17 mouse cellular contexts compared by ENCODE assay signal in genomic region chr10:44465618-44466017, GRCm38 (mm10).
DNase-seq lines count a peak whose midpoint lies in the region; ATAC-seq lines count a peak whose summit lies in the region.
"Had no signal": no experiment of that assay in that cellular context is flagged by ENCODE, and none has a peak within 500 bp of the region (broad histone marks: within the 10 kb centered on the region; RNA-seq: fewer than 3 reads in every experiment).

No protein-coding gene starts in this region.

- no peak for ATAC-seq in heart, embryonic 11.5 days (replicated peaks; ENCODE audit: insufficient number of reproducible peaks, low FRiP score, low TSS enrichment)
- peak; percentile 67; the same call in 1 of the 2 replicates for ATAC-seq in liver, embryonic 12.5 days
- peak; percentile 65; the same call in 1 of the 2 replicates for ATAC-seq in liver, embryonic 13.5 days (ENCODE audit: low read depth)
- ATAC-seq: forebrain, postnatal 0 days had no signal

- DNase-seq in heart, adult 9 months (ENCODE audit: low spot score in 2 of 2) = no peak
- no peak for DNase-seq in liver
- DNase-seq in MEL-GATA-1-ER (ENCODE audit: extremely low read depth, low read depth) = peak; percentile 39
- peak; percentile 17 for DNase-seq in liver, embryonic 13.5 days
- DNase-seq in left cerebral cortex, postnatal 25 days (ENCODE audit: low spot score in 2 of 2) = no peak
- no peak for DNase-seq in urinary bladder, adult 2 months (ENCODE audit: low spot score)
- DNase-seq: adrenal gland, adult 2 months; cerebellum, adult 11-12 months; embryo, embryonic 11 days; forebrain, postnatal 0 days; gastrocnemius, adult 2 months; kidney, adult 2 months; kidney, postnatal 36 days; lung, postnatal 10 days had no signal

- H3K4me1 ChIP-seq in heart, embryonic 11.5 days (ENCODE audit: control insufficient read depth, insufficient read depth, low read length) = peaks cover 9% of the 10 kb centered on the region
- H3K4me1 ChIP-seq in liver, embryonic 12.5 days = peaks cover 34% of the 10 kb centered on the region
- H3K4me1 ChIP-seq in liver, embryonic 13.5 days (replicated peaks) = peaks cover 24% of the 10 kb centered on the region

- no peaks in the 10 kb centered on the region for H3K9me3 ChIP-seq in heart, embryonic 11.5 days (replicated peaks; ENCODE audit: control insufficient read depth, low read length)
- no peaks in the 10 kb centered on the region for H3K9me3 ChIP-seq in liver, embryonic 12.5 days (replicated peaks)
- no peaks in the 10 kb centered on the region for H3K9me3 ChIP-seq in liver, embryonic 13.5 days (replicated peaks)

- intact Hi-C loops in left cerebral cortex, postnatal 25 days (cut with DNase I) = no loop called here

- no peak overlapping the region for H3K9ac ChIP-seq in heart, embryonic 11.5 days (ENCODE audit: low read depth, low read length)
- H3K9ac ChIP-seq in liver, embryonic 12.5 days = no peak overlapping the region
- 0 out of 2 replicates have a peak overlapping the region, but pooled peaks have one; percentile 17 for H3K9ac ChIP-seq in liver, embryonic 13.5 days
- H3K9ac ChIP-seq: forebrain, postnatal 0 days had no signal

- WGBS in heart, embryonic 11.5 days (ENCODE audit: insufficient replicate concordance) = 3% methylated on average over 8 of the region's 8 CpGs
- WGBS in liver, embryonic 12.5 days (ENCODE audit: insufficient replicate concordance) = 2% methylated on average over 8 of the region's 8 CpGs
- WGBS in liver, embryonic 13.5 days (ENCODE audit: insufficient replicate concordance) = 3% methylated on average over 8 of the region's 8 CpGs

- no peak overlapping the region for H3K27ac ChIP-seq in heart, embryonic 11.5 days (ENCODE audit: low read depth, low read length)
- no peak overlapping the region for H3K27ac ChIP-seq in liver, embryonic 12.5 days
- H3K27ac ChIP-seq in liver, embryonic 13.5 days = no peak overlapping the region
- H3K27ac ChIP-seq: gastrocnemius, adult 2 months had no signal

- peaks cover 77% of the 10 kb centered on the region for H3K27me3 ChIP-seq in heart, embryonic 11.5 days (ENCODE audit: control insufficient read depth, insufficient read depth, low read length)
- peaks cover 36% of the 10 kb centered on the region for H3K27me3 ChIP-seq in liver, embryonic 12.5 days (replicated peaks)
- peaks cover 32% of the 10 kb centered on the region for H3K27me3 ChIP-seq in liver, embryonic 13.5 days

- peak overlapping the region; percentile 57 for H3K4me2 ChIP-seq in heart, embryonic 11.5 days
- peak overlapping the region; percentile 47 for H3K4me2 ChIP-seq in liver, embryonic 12.5 days
- peak overlapping the region; percentile 30 for H3K4me2 ChIP-seq in liver, embryonic 13.5 days

- no peaks in the 10 kb centered on the region for H3K36me3 ChIP-seq in heart, embryonic 11.5 days (ENCODE audit: control insufficient read depth, insufficient read depth, low read length)
- no peaks in the 10 kb centered on the region for H3K36me3 ChIP-seq in liver, embryonic 12.5 days
- H3K36me3 ChIP-seq in liver, embryonic 13.5 days = no peaks in the 10 kb centered on the region

- H3K4me3 ChIP-seq in heart, embryonic 11.5 days (ENCODE audit: low read depth, low read length) = peak overlapping the region; percentile 23
- peak overlapping the region; percentile 9; the same call in 1 of the 2 replicates for H3K4me3 ChIP-seq in liver, embryonic 12.5 days
- H3K4me3 ChIP-seq in liver, embryonic 13.5 days (replicated peaks) = no peak overlapping the region
- H3K4me3 ChIP-seq: erythroblast, embryonic 14.5 days; gastrocnemius, adult 2 months had no signal

Comparison
In these comparisons a context has a peak if more than half of its experiments do, and no peak if none do; other contexts are left out.
1. DNase-seq: peak in MEL-GATA-1-ER (single experiment) and liver, embryonic 13.5 days (single experiment); none in heart, adult 9 months (0 of 2), liver (single experiment), left cerebral cortex, postnatal 25 days (0 of 2) and urinary bladder, adult 2 months (single experiment).
2. Peak in every context shown above with its lines, with median percentiles within 50 percentile points of each other: H3K4me2 ChIP-seq.